Mouse (Mus musculus): ENCODE measurements around the gene Gm17689. TPM values are rescaled to one million over a fixed set of nuclear protein-coding genes. Genes with fewer than 3 reads are reported as not detected.

The Gm17689 gene
- not detected in 2 replicates for polyA plus RNA-seq (2015; fragmentation: Nextera tagmentation; extraction: Ambion mirVana)

GRCm38 (mm10) chr9:36582535-36582934 is at the start of gene Gm17689:
Gene Gm17689, minus strand, starts transcription at chr9:36582635.
- no peak within 1 kb of the TSS for H3K4me2 ChIP-seq
- no peaks in the 10 kb centered on the region for H3K9me3 ChIP-seq (replicated peaks)
- WGBS: 68% methylated on average over 1 of the region's 1 CpGs
- H3K27me3 ChIP-seq: no peaks in the 10 kb centered on the region
- no peak for ATAC-seq (replicated peaks; ENCODE audit: low FRiP score)
- H3K4me3 ChIP-seq (replicated peaks): no peak within 1 kb of the TSS
- H3K4me1 ChIP-seq: no peaks in the 10 kb centered on the region
- no peaks in the 10 kb centered on the region for H3K36me3 ChIP-seq
- H3K27ac ChIP-seq: no peak within 1 kb of the TSS
- H3K9ac ChIP-seq: no peak within 1 kb of the TSS

- no peak within 1 kb of the TSS for H3K4me3 ChIP-seq (replicated peaks)
- no peaks in the 10 kb centered on the region for H3K4me1 ChIP-seq
- H3K27me3 ChIP-seq: no peaks in the 10 kb centered on the region
- no peaks in the 10 kb centered on the region; the same call in 1 of the 2 replicates for H3K9me3 ChIP-seq (replicated peaks)
- H3K4me2 ChIP-seq: no peak within 1 kb of the TSS
- H3K36me3 ChIP-seq: no peaks in the 10 kb centered on the region
- no peak within 1 kb of the TSS for H3K27ac ChIP-seq
- H3K9ac ChIP-seq: no peak within 1 kb of the TSS
- no peak for ATAC-seq (replicated peaks; ENCODE audit: low FRiP score)
- 89% methylated on average over 2 of the region's 2 CpGs for WGBS
Measured at GRCm38 (mm10) chr9:36541863-36542262, 40.6 kb downstream of the Gm17689 start, which contains the start of gene Gm5615. Gene Gm5615, minus strand, starts transcription at chr9:36541963.

Other genes with a start within 250 kb of the Gm17689 start
- not detected in 2 replicates for gene Gm7257, start 150.8 kb downstream of the Gm17689 start, polyA plus RNA-seq (2015; fragmentation: Nextera tagmentation; extraction: Ambion mirVana)
- not detected in 2 replicates for gene Gm9513, start 107.0 kb downstream of the Gm17689 start, polyA plus RNA-seq (2015; fragmentation: Nextera tagmentation; extraction: Ambion mirVana)
- not detected in 2 replicates for gene Gm5615, start 40.7 kb downstream of the Gm17689 start, polyA plus RNA-seq (2015; fragmentation: Nextera tagmentation; extraction: Ambion mirVana)
- gene A630095E13Rik, start 60.7 kb upstream of the Gm17689 start, polyA plus RNA-seq (2015; fragmentation: Nextera tagmentation; extraction: Ambion mirVana): not detected in 2 replicates
- gene Acrv1, start 110.6 kb upstream of the Gm17689 start, polyA plus RNA-seq (2015; fragmentation: Nextera tagmentation; extraction: Ambion mirVana): not detected in 2 replicates
- gene Chek1, start 144.4 kb upstream of the Gm17689 start, polyA plus RNA-seq (2015; fragmentation: Nextera tagmentation; extraction: Ambion mirVana): 37.7 and 38.1 TPM in 2 replicates
- 288 and 309 TPM in 2 replicates for gene Stt3a, start 185.0 kb upstream of the Gm17689 start, polyA plus RNA-seq (2015; fragmentation: Nextera tagmentation; extraction: Ambion mirVana)
- 114 and 116 TPM in 2 replicates for gene Ei24, start 214.8 kb upstream of the Gm17689 start, polyA plus RNA-seq (2015; fragmentation: Nextera tagmentation; extraction: Ambion mirVana)
- 5.1 and 7.2 TPM in 2 replicates for gene Fez1, start 239.2 kb upstream of the Gm17689 start, polyA plus RNA-seq (2015; fragmentation: Nextera tagmentation; extraction: Ambion mirVana)